Mouse (Mus musculus) olfactory bulb, adult 2 months (tissue): ENCODE measurements around the gene Elk4.

Source experiments
- CTCF ChIP-seq: fragments of 200-500 bp; IDR thresholded peaks from 2 replicates; pipeline ENCODE4 v1.5.1; 2012; ENCODE audit warnings: low read depth, mild to moderate bottlenecking, low read length, moderate library complexity; ENCODE audit not compliant: insufficient read depth
- POLR2A ChIP-seq: fragments of 200-500 bp; IDR thresholded peaks from 2 replicates; pipeline ENCODE4 v1.6.1; 2012; ENCODE audit warnings: mild to moderate bottlenecking, low read depth, low read length, moderate library complexity; ENCODE audit not compliant: insufficient read depth

DNA sequence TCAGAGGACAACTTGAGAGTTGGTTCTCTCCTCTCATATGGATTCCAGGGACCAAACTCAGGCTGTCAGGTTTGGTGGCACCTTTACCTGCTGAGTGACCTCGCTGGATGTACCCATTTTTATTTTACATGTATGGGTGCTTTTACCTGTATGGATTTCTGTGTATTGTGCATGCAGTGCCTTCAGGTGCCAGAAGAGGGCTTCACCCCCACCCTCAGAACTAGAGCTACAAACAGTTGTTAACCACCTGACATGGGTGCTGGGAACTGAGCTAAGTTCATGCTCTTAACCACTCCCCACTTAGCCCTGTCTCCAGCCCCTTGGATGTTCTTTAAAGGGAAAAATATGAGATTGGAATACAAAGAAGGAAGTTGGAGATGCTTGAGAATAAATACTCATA is 7.4 kb downstream of the Elk4 start:
- TF ChIP-seq POLR2A: no peak
- TF ChIP-seq CTCF: no peak
